Mouse (Mus musculus): ENCODE data around the gene Prpf40b.

GRCm38 (mm10) chr15:99284527-99285188 is 10.2 kb upstream of the Prpf40b start:
- TF ChIP-seq CTCF (IDR thresholded peaks at IDR 0.05 in 2 of 3, conservative IDR thresholded peaks at IDR 0.05 in 1 of 3; ENCODE audit: control insufficient read depth in 1 of 3, insufficient read depth in 1 of 3, low read depth in 2 of 3, low read length in 3 of 3, poor library complexity in 1 of 3, severe bottlenecking in 1 of 3) (no peak), POLR2A (IDR thresholded peaks at IDR 0.05; ENCODE audit: control insufficient read depth in 1 of 2, insufficient read depth in 1 of 2, low read depth in 1 of 2, low read length in 2 of 2, poor library complexity in 1 of 2) (no peak), ZKSCAN1 (IDR thresholded peaks at IDR 0.05; ENCODE audit: low read depth, low read length) (no peak), POLR2AphosphoS2 (IDR thresholded peaks at IDR 0.05; ENCODE audit: low read length) (no peak), KAT2A (conservative IDR thresholded peaks at IDR 0.05; ENCODE audit: low read depth, low read length) (no peak), ETS1 (IDR thresholded peaks at IDR 0.05; ENCODE audit: low read depth, low read length) (no peak), MXI1 (IDR thresholded peaks at IDR 0.05; ENCODE audit: low read depth, low read length) (peak; percentile 41; the same call in 1 of the 2 replicates), GATA1 (IDR thresholded peaks at IDR 0.05; ENCODE audit: low read depth, low read length) (no peak), ZNF384 (IDR thresholded peaks at IDR 0.05; ENCODE audit: low read depth, low read length) (peak; percentile 44; the same call in 1 of the 2 replicates), JUND (IDR thresholded peaks at IDR 0.05; ENCODE audit: low read depth, low read length) (no peak), ZC3H11A (IDR thresholded peaks at IDR 0.05; ENCODE audit: low read depth, low read length) (no peak)
